Mouse (Mus musculus) left cerebral cortex, adult 8-10 months (tissue): ENCODE measurements around the gene Tph2. TPM values are rescaled to one million over a fixed set of nuclear protein-coding genes. Genes with fewer than 3 reads are reported as not detected.

Source experiments
- total RNA-seq, 4 experiments: library from RNA; stranded (reverse); gene quantifications; 2 replicates each; pipeline ENCODE4 v1.2.4; 2022

The Tph2 gene
- total RNA-seq, 4 experiments from 2014 or later: 0.32 to 0.76 (median 0.51) TPM

Other genes with a start within 250 kb of the Tph2 start
- 10 to 100 TPM; 47.2 to 71.6 (median 62.2) TPM for gene Tbc1d15, start 66.4 kb upstream of the Tph2 start, total RNA-seq
- gene Rab21, start 130.6 kb upstream of the Tph2 start, total RNA-seq: 10 to 100 TPM; 51.5 to 59.0 (median 55.1) TPM
- 10 to 100 TPM; 29.0 to 57.1 (median 37.9) TPM for gene Tmem19, start 177.5 kb upstream of the Tph2 start, total RNA-seq
- gene Thap2, start 199.4 kb upstream of the Tph2 start, total RNA-seq: 10 to 100 TPM; 11.9 to 15.5 (median 13.8) TPM
- gene Zfc3h1, start 199.9 kb upstream of the Tph2 start, total RNA-seq: 10 to 100 TPM; 36.3 to 47.5 (median 45.2) TPM